Mouse (Mus musculus): Measurements from ENCODE around the gene Lep. TPM values are rescaled to one million over a fixed set of nuclear protein-coding genes. Genes with fewer than 3 reads are reported as not detected.

Gene Lep
- polyA plus RNA-seq, 1 experiment, result not detected

- no peak overlapping the region for H3K27ac ChIP-seq (ENCODE audit: insufficient read depth, low read depth, low read length)
- TF ChIP-seq POLR2A (IDR thresholded peaks at IDR 0.05; ENCODE audit: borderline replicate concordance, low read depth, low read length) (no peak), CTCF (IDR thresholded peaks at IDR 0.05; ENCODE audit: low read depth, low read length) (peak; percentile 79)
- H3K4me1 ChIP-seq (ENCODE audit: control insufficient read depth, insufficient read depth, low read length), result no peaks in the 10 kb centered on the region
- no peak overlapping the region for H3K4me3 ChIP-seq (ENCODE audit: insufficient read depth, low read length)
Measured at GRCm38 (mm10) chr6:29024000-29024417, 36.0 kb upstream of the Lep start.

GRCm38 (mm10) chr6:29025796-29026482 lies 34.1 kb upstream of the Lep start:
- no peak overlapping the region for H3K27ac ChIP-seq (ENCODE audit: insufficient read depth, low read depth, low read length)
- no peak overlapping the region for H3K4me3 ChIP-seq (ENCODE audit: insufficient read depth, low read length)
- TF ChIP-seq POLR2A (IDR thresholded peaks at IDR 0.05; ENCODE audit: borderline replicate concordance, low read depth, low read length) (no peak), CTCF (IDR thresholded peaks at IDR 0.05; ENCODE audit: low read depth, low read length) (no peak)
- H3K4me1 ChIP-seq (ENCODE audit: control insufficient read depth, insufficient read depth, low read length), result no peaks in the 10 kb centered on the region

GRCm38 (mm10) chr6:29026766-29027165 lies 33.3 kb upstream of the Lep start:
- no peak overlapping the region for H3K4me3 ChIP-seq (ENCODE audit: insufficient read depth, low read length)
- no peak overlapping the region for H3K27ac ChIP-seq (ENCODE audit: insufficient read depth, low read depth, low read length)
- H3K4me1 ChIP-seq (ENCODE audit: control insufficient read depth, insufficient read depth, low read length), result no peaks in the 10 kb centered on the region
- no peak for TF ChIP-seq POLR2A (IDR thresholded peaks at IDR 0.05; ENCODE audit: borderline replicate concordance, low read depth, low read length)
- TF ChIP-seq CTCF (IDR thresholded peaks at IDR 0.05; ENCODE audit: low read depth, low read length), result no peak

GRCm38 (mm10) chr6:29028129-29028528 lies 31.9 kb upstream of the Lep start:
- Histone ChIP-seq H3K27ac (ENCODE audit: insufficient read depth, low read depth, low read length) (no peak overlapping the region), H3K4me1 (ENCODE audit: control insufficient read depth, insufficient read depth, low read length) (no peaks in the 10 kb centered on the region), H3K4me3 (ENCODE audit: insufficient read depth, low read length) (no peak overlapping the region)
- TF ChIP-seq POLR2A (IDR thresholded peaks at IDR 0.05; ENCODE audit: borderline replicate concordance, low read depth, low read length) (no peak), CTCF (IDR thresholded peaks at IDR 0.05; ENCODE audit: low read depth, low read length) (no peak)

- Histone ChIP-seq H3K4me3 (ENCODE audit: insufficient read depth, low read length) (no peak overlapping the region), H3K27ac (ENCODE audit: insufficient read depth, low read depth, low read length) (no peak overlapping the region), H3K4me1 (ENCODE audit: control insufficient read depth, insufficient read depth, low read length) (no peaks in the 10 kb centered on the region)
- no peak for TF ChIP-seq CTCF (IDR thresholded peaks at IDR 0.05; ENCODE audit: low read depth, low read length)
- TF ChIP-seq POLR2A (IDR thresholded peaks at IDR 0.05; ENCODE audit: borderline replicate concordance, low read depth, low read length), result no peak
Measured at GRCm38 (mm10) chr6:29029521-29029920, 30.5 kb upstream of the Lep start.

GRCm38 (mm10) chr6:29031216-29031615 lies 28.8 kb upstream of the Lep start:
- H3K27ac ChIP-seq (ENCODE audit: insufficient read depth, low read depth, low read length), result no peak overlapping the region
- TF ChIP-seq POLR2A (IDR thresholded peaks at IDR 0.05; ENCODE audit: borderline replicate concordance, low read depth, low read length) (no peak), CTCF (IDR thresholded peaks at IDR 0.05; ENCODE audit: low read depth, low read length) (no peak)
- H3K4me3 ChIP-seq (ENCODE audit: insufficient read depth, low read length), result no peak overlapping the region
- no peaks in the 10 kb centered on the region for H3K4me1 ChIP-seq (ENCODE audit: control insufficient read depth, insufficient read depth, low read length)

- Histone ChIP-seq H3K27ac (ENCODE audit: insufficient read depth, low read depth, low read length) (no peak overlapping the region), H3K4me1 (ENCODE audit: control insufficient read depth, insufficient read depth, low read length) (no peaks in the 10 kb centered on the region), H3K4me3 (ENCODE audit: insufficient read depth, low read length) (no peak overlapping the region)
- no peak for TF ChIP-seq POLR2A (IDR thresholded peaks at IDR 0.05; ENCODE audit: borderline replicate concordance, low read depth, low read length)
- no peak for TF ChIP-seq CTCF (IDR thresholded peaks at IDR 0.05; ENCODE audit: low read depth, low read length)
Measured at GRCm38 (mm10) chr6:29031704-29032310, 28.2 kb upstream of the Lep start.

GRCm38 (mm10) chr6:29032411-29032810 lies 27.6 kb upstream of the Lep start:
- no peak overlapping the region for H3K4me3 ChIP-seq (ENCODE audit: insufficient read depth, low read length)
- no peak overlapping the region for H3K27ac ChIP-seq (ENCODE audit: insufficient read depth, low read depth, low read length)

GRCm38 (mm10) chr6:29033981-29034646 lies 25.9 kb upstream of the Lep start:
- Histone ChIP-seq H3K4me1 (ENCODE audit: control insufficient read depth, insufficient read depth, low read length) (no peaks in the 10 kb centered on the region), H3K4me3 (ENCODE audit: insufficient read depth, low read length) (no peak overlapping the region), H3K27ac (ENCODE audit: insufficient read depth, low read depth, low read length) (no peak overlapping the region)
- TF ChIP-seq POLR2A (IDR thresholded peaks at IDR 0.05; ENCODE audit: borderline replicate concordance, low read depth, low read length), result no peak
- TF ChIP-seq CTCF (IDR thresholded peaks at IDR 0.05; ENCODE audit: low read depth, low read length), result no peak

More at GRCm38 (mm10) chr6:29032411-29032810, 27.6 kb upstream of the Lep start:
- TF ChIP-seq POLR2A (IDR thresholded peaks at IDR 0.05; ENCODE audit: borderline replicate concordance, low read depth, low read length) (no peak), CTCF (IDR thresholded peaks at IDR 0.05; ENCODE audit: low read depth, low read length) (no peak)
- no peaks in the 10 kb centered on the region for H3K4me1 ChIP-seq (ENCODE audit: control insufficient read depth, insufficient read depth, low read length)

- no peak for TF ChIP-seq POLR2A (IDR thresholded peaks at IDR 0.05; ENCODE audit: borderline replicate concordance, low read depth, low read length)
- TF ChIP-seq CTCF (IDR thresholded peaks at IDR 0.05; ENCODE audit: low read depth, low read length), result no peak
- Histone ChIP-seq H3K4me1 (ENCODE audit: control insufficient read depth, insufficient read depth, low read length) (no peaks in the 10 kb centered on the region), H3K27ac (ENCODE audit: insufficient read depth, low read depth, low read length) (no peak overlapping the region), H3K4me3 (ENCODE audit: insufficient read depth, low read length) (no peak overlapping the region)
Measured at GRCm38 (mm10) chr6:29036698-29037097, 23.3 kb upstream of the Lep start.
